Mouse (Mus musculus): ENCODE results near the gene Hist1h1b. TPM values are rescaled to one million over a fixed set of nuclear protein-coding genes. Genes with fewer than 3 reads are reported as not detected.

Hist1h1b gene
- polyA plus RNA-seq, 1 experiment from 2014 or later: 80.7 TPM

- peak; percentile 34 for DNase-seq (ENCODE audit: low spot score)
These were observed 47.0 kb downstream of the Hist1h1b start for GRCm38 (mm10) chr13:21733466-21733865.

Small RNAs within 50 kb of the gene (microRNA-seq; reads per million reads assigned to microRNA genes)
- gene Gm19658 (ENCODE audit: borderline number of aligned reads) (not detected), gene Gm44346 (ENCODE audit: borderline number of aligned reads) (not detected), gene Gm44454 (ENCODE audit: borderline number of aligned reads) (not detected)

Other genes starting within 250 kb of the Hist1h1b start
- gene Zkscan8, start 249.5 kb downstream of the Hist1h1b start, polyA plus RNA-seq (2015; fragmentation: Nextera tagmentation; extraction: Ambion mirVana): 3.2 and 4.4 TPM in 2 replicates
- 0.04 TPM in 1 of 2 replicates, not detected in the other for gene Olfr1366, start 237.8 kb downstream of the Hist1h1b start, polyA plus RNA-seq (2015; fragmentation: Nextera tagmentation; extraction: Ambion mirVana)
- gene Olfr1535, start 220.7 kb downstream of the Hist1h1b start, polyA plus RNA-seq (2015; fragmentation: Nextera tagmentation; extraction: Ambion mirVana): not detected in 2 replicates
- not detected in 2 replicates for gene Olfr1364, start 198.9 kb downstream of the Hist1h1b start, polyA plus RNA-seq (2015; fragmentation: Nextera tagmentation; extraction: Ambion mirVana)
- not detected in 2 replicates for gene Olfr1362, start 166.6 kb downstream of the Hist1h1b start, polyA plus RNA-seq (2015; fragmentation: Nextera tagmentation; extraction: Ambion mirVana)
- not detected in 2 replicates for gene Olfr11, start 138.1 kb downstream of the Hist1h1b start, polyA plus RNA-seq (2015; fragmentation: Nextera tagmentation; extraction: Ambion mirVana)
- gene Olfr1361, start 117.2 kb downstream of the Hist1h1b start, polyA plus RNA-seq (2015; fragmentation: Nextera tagmentation; extraction: Ambion mirVana): not detected in 2 replicates
- not detected in 2 replicates for gene Olfr1360, start 103.2 kb downstream of the Hist1h1b start, polyA plus RNA-seq (2015; fragmentation: Nextera tagmentation; extraction: Ambion mirVana)
- not detected in 2 replicates for gene Olfr1359, start 82.5 kb downstream of the Hist1h1b start, polyA plus RNA-seq (2015; fragmentation: Nextera tagmentation; extraction: Ambion mirVana)
- gene Hist1h2bl, start 64.5 kb downstream of the Hist1h1b start, polyA plus RNA-seq (2015; fragmentation: Nextera tagmentation; extraction: Ambion mirVana): 8.9 and 16.3 TPM in 2 replicates
- 110 and 183 TPM in 2 replicates for gene Hist1h2ai, start 64.2 kb downstream of the Hist1h1b start, polyA plus RNA-seq (2015; fragmentation: Nextera tagmentation; extraction: Ambion mirVana)
- 43.7 and 67.6 TPM in 2 replicates for gene Hist1h3h, start 63.0 kb downstream of the Hist1h1b start, polyA plus RNA-seq (2015; fragmentation: Nextera tagmentation; extraction: Ambion mirVana)
- 22.0 and 29.1 TPM in 2 replicates for gene Hist1h2bm, start 58.6 kb downstream of the Hist1h1b start, polyA plus RNA-seq (2015; fragmentation: Nextera tagmentation; extraction: Ambion mirVana)
- gene Hist1h4j, start 45.6 kb downstream of the Hist1h1b start, polyA plus RNA-seq (2015; fragmentation: Nextera tagmentation; extraction: Ambion mirVana): 1.0 and 1.8 TPM in 2 replicates
- 16.8 and 24.8 TPM in 2 replicates for gene Hist1h4k, start 30.1 kb downstream of the Hist1h1b start, polyA plus RNA-seq (2015; fragmentation: Nextera tagmentation; extraction: Ambion mirVana)
- 162 and 249 TPM in 2 replicates for gene Hist1h2ak, start 26.8 kb downstream of the Hist1h1b start, polyA plus RNA-seq (2015; fragmentation: Nextera tagmentation; extraction: Ambion mirVana)
- 22.7 and 35.8 TPM in 2 replicates for gene Hist1h2bn, start 26.5 kb downstream of the Hist1h1b start, polyA plus RNA-seq (2015; fragmentation: Nextera tagmentation; extraction: Ambion mirVana)
- 392 and 414 TPM in 2 replicates for gene Hist1h3i, start 2.7 kb upstream of the Hist1h1b start, polyA plus RNA-seq (2015; fragmentation: Nextera tagmentation; extraction: Ambion mirVana)
- gene Hist1h2an, start 6.6 kb upstream of the Hist1h1b start, polyA plus RNA-seq (2015; fragmentation: Nextera tagmentation; extraction: Ambion mirVana): 32.4 and 51.2 TPM in 2 replicates
- 3.4 and 3.5 TPM in 2 replicates for gene Hist1h2bp, start 6.8 kb upstream of the Hist1h1b start, polyA plus RNA-seq (2015; fragmentation: Nextera tagmentation; extraction: Ambion mirVana)
- gene Hist1h2bq, start 29.6 kb upstream of the Hist1h1b start, polyA plus RNA-seq (2015; fragmentation: Nextera tagmentation; extraction: Ambion mirVana): 63.1 and 89.0 TPM in 2 replicates
- gene Hist1h2ao, start 29.8 kb upstream of the Hist1h1b start, polyA plus RNA-seq (2015; fragmentation: Nextera tagmentation; extraction: Ambion mirVana): 2.0 TPM in 1 of 2 replicates, not detected in the other
- gene Hist1h4m, start 31.1 kb upstream of the Hist1h1b start, polyA plus RNA-seq (2015; fragmentation: Nextera tagmentation; extraction: Ambion mirVana): 1.0 TPM in 1 of 2 replicates, not detected in the other
- gene Hist1h4n, start 51.6 kb upstream of the Hist1h1b start, polyA plus RNA-seq (2015; fragmentation: Nextera tagmentation; extraction: Ambion mirVana): 35.0 and 40.5 TPM in 2 replicates
- gene Hist1h2ap, start 52.9 kb upstream of the Hist1h1b start, polyA plus RNA-seq (2015; fragmentation: Nextera tagmentation; extraction: Ambion mirVana): 10,793 and 11,737 TPM in 2 replicates
- gene Hist1h2br, start 53.1 kb upstream of the Hist1h1b start, polyA plus RNA-seq (2015; fragmentation: Nextera tagmentation; extraction: Ambion mirVana): 64.8 and 86.2 TPM in 2 replicates
- gene Zfp184, start 164.5 kb upstream of the Hist1h1b start, polyA plus RNA-seq (2015; fragmentation: Nextera tagmentation; extraction: Ambion mirVana): 3.7 and 4.4 TPM in 2 replicates
- gene Pom121l2, start 200.6 kb upstream of the Hist1h1b start, polyA plus RNA-seq (2015; fragmentation: Nextera tagmentation; extraction: Ambion mirVana): 0.14 and 0.18 TPM in 2 replicates
- gene Prss16, start 229.1 kb upstream of the Hist1h1b start, polyA plus RNA-seq (2015; fragmentation: Nextera tagmentation; extraction: Ambion mirVana): 645 and 679 TPM in 2 replicates